Mouse (Mus musculus) heart, adult 9 months (tissue): ENCODE data around the gene Cox14.

ENCODE experiments used
- DNase-seq, 2 experiments: peaks; one replicate each; pipeline ENCODE4 v3.0.0; 2022; ENCODE audit warnings: low spot score in 2 of 2

The Cox14 gene

DNA sequence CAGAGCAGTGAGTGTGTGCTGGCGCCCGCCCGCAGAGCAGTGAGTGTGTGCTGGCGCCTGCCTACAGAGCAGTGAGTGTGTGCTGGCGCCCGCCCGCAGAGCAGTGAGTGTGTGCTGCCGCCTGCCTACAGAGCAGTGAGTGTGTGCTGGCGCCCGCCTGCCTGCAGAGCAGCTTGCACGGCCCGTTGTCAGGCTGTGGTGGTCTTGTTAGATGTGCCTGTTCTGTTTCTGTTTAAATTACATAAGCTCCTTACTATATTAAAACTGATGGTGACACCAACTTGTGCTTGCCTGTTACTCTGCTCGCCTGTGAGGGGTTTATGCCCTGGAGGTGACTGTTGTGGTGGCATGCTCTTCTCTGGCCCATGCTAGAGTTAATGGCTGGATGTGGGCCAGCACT lies 17.2 kb upstream of the Cox14 start:
- no peak for DNase-seq

DNA sequence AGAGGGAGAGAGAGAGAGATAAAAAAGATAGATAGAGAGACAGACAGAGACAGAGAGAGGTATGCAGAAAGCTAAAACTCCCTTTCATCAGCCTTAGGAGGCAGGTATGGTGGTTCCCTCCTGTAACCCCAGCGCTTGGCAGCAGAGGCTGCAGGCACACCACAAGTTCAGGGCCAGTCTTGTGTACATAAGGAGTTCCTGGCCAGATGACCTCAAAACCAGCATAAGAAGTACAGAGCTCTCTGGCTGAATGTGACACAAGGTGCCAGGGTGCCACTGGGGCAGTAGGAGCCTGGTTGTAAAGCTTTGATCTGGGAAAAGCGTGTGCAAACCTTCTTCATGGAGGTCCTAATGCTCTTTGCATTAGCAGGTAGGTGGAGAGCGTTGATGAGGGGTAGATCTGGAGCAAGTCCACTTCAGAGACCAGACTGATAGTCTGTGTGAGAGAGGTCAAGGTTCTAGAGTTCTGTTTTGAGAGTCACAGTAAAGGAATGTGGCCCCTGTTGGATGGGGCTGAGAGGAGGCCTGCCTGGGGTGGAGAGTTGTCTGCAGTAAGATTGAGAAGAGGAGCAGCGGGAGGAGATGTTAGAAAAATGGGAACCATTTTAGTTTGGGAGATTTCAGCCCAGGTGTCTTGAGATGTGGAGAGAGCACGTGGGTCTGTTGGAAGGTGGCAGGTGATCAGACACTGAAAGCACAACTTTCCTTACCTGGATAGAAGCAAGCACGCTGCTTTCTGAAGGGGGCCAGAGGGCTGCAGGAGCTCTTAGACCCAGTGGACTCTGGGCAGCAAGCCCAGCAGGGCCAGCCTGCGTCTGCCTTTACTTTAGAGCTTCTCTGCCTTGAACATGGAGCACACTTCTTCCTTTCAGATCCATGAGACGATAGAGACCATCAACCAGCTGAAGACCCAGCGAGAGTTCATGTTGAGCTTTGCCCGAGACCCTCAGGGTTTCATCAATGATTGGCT lies 14.9 kb upstream of the Cox14 start:
- no peak for DNase-seq

DNA sequence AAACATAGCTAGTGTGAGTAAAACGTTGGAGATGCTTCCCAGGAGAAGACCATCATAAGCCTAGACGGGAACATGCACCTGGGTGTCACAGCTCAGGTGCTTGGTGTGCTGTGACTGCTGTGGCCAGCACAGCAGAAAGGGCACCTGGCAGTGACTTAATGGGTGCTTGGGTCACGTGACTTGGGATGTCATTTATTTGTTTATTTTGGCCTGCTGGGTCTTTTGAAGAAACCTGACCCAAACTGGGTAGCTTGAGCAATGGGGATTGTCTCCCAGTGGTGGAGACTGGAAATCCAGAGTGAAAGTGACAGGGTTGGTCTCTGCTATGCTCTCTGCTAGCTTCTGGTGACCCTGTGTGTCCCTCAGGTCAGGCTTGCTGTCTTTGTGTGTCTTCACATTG lies 13.9 kb upstream of the Cox14 start:
- DNase-seq = no peak

DNA sequence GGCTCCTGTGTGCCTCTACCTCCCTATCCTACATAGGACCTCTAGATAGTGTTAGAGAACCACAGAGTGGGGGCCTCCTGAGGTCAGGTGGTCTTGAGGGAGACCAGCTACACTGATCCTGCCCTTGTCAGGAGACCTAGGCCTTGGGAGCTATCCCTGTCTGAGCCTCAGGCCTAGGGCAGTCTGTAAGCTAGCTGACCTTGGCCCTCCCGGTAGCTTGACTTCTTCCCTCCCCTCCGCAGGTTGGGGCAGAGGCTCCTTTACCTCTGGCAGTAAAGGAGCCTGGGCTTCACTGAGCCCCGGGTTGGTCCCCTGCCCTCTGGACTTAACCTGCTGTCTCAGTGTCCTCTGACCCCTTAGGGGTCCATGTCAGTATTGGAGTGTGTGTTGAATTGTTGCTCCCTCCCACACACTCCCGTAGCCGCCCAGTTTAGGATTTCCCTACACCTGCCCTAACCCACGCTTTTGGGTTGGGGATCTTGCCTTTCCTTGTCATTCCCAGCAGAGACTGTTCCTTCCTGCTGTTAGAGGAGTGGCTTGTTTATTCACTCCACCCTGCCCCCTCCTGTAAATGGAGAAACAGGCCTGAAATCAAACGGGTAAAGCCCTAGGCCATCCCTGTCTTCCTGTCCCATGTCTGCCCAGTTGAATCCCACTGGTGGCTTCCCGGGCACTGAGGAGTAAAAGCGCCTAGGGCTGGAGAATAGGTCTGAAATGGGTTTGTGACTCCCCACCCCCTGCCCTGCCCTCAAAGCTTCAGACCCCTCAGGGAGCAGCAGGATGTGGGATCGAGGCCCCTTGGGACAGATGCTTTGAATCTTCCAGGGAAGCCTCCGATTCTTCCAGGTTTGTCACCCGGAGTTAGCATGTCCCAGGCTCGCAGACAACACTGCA lies 12.5 kb upstream of the Cox14 start:
- DNase-seq = no peak

DNA sequence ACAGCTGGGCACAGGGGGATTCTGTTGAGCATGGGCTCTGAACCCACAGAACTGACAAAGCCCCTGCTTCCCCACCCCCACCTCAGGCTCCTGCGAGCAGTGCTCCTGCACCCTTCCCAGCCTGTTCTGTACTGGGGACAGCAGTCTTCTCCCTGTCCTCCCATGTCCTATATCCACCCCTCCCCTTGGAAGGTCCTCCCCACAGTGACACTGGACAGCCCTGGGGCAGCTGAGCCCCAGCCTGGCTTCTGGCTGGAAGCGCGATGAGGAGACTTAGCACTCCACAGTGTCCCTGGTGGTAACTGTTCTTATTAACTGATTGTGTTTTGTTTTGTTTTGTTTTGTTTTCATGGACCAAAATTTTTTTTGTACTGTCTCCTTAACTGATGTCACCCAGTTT lies 11.8 kb upstream of the Cox14 start:
- no peak for DNase-seq

DNA sequence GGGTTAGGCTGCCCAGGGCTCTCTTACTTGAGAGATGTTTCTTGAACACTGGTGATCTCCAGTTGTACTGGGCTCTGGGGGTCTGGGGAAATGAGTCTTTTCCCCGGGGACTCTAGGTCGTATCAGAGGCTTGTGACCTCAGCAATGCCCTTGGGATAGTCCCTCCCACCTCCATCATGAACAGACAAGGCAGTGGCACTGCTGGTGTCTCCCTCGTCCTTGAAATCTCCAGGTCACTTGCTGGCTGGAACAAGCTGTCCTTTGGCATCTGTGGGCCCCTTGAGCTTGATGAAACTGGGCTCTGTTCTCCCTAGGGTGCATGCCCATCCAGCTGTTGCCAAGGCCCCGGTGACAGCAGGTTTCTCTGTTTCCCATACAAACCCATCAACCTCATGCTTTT lies 11.2 kb upstream of the Cox14 start:
- DNase-seq = no peak

DNA sequence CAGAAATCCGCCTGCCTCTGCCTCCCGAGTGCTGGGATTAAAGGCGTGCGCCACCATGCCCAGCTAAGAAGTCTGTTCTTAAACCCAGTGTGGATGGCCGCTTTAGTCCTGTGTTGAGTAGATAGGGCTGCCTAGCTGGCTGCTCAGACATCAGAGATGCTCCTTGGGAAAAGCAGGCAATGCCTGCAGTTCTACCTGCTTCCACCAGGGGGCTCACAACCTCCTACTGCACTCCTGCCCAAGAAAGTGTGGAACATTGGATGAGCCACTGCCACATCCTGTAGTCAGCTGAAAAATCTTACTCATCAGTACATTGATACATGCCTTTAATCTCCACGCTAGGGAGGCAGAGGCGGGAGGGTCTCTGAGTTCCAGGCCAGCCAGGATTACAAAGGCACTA lies 10.6 kb upstream of the Cox14 start:
- DNase-seq = peak; percentile 68 to 80

DNA sequence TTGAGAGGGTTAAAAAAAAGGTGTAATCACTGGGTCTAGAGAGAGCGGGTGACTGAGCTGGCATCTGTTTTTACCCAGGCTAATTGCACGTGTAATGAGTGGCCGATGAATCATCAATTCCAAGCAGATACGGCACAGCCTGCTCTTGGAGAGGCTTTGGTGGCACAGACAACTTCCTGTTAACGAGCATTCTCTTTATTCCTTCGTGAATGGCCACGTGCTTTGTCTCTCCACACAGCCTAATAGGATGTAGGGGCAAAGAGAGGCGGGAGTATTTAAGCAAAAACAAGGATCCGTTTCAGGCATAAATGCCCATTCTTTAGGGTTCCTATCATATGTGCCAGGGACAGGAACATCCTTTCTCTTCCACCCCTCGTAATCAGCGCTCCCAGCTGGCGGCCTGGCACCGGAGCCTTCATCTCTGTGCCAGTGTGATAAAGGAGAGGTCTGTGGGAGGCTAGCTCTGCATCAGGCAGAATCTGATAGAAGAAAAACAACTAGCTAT lies 10.0 kb upstream of the Cox14 start:
- DNase-seq = no peak

DNA sequence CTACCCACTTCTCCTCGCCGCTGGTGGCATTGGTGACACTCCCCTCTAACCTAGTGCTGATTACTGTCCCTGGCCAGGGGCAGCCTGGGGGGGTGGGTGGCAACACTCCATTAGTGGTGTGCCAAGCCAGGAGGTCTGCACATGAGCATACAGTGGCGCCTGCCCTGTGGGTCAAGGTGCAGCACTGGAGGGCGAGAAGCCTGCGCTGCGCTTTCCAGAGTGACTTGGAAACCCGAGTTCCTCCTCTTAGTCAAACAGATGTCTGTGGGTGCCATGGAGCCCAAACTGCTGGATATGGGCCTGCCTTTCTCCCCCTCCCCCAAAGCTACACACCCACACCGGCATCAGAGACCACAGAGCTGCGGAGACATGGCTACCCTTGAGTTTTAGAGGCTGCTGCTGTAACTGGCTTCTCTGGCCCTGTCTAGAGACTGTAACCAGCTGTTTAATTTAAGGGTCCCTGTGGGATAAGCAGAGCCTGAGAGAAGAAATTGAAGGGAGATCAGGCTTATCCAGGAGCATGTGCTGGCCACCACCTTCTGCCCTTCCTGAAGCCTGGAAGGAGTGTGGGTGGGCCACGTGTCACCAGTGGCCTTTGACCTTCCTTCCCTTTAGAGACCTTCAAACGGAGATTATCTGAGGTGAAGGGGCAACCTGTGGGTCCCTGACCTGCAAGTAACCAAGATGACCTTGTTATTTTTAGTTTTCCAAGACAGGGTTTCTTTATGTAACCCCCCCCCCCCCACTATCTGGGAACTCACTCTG lies 9.3 kb upstream of the Cox14 start:
- DNase-seq = peak in 1 of 2 experiments; percentile 11

DNA sequence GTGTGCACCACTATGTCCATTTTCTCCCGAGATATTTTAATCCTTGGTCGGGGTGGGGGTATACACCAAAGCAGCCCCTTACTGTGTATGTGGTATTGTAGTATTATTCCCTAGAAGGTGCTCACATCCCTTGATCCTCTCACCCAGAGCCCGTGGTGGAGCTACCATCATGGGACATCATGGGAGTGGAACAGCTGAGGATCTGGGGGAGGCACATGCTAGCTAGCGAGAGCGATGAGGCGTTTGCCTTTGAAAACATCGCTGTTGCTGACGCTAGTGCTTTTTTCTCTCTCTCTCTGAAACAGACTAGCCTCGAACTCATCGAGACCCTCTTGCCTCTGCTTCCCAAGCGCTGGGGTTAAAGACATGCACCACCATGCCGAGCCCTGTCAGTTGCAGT lies 8.6 kb upstream of the Cox14 start:
- DNase-seq = no peak

DNA sequence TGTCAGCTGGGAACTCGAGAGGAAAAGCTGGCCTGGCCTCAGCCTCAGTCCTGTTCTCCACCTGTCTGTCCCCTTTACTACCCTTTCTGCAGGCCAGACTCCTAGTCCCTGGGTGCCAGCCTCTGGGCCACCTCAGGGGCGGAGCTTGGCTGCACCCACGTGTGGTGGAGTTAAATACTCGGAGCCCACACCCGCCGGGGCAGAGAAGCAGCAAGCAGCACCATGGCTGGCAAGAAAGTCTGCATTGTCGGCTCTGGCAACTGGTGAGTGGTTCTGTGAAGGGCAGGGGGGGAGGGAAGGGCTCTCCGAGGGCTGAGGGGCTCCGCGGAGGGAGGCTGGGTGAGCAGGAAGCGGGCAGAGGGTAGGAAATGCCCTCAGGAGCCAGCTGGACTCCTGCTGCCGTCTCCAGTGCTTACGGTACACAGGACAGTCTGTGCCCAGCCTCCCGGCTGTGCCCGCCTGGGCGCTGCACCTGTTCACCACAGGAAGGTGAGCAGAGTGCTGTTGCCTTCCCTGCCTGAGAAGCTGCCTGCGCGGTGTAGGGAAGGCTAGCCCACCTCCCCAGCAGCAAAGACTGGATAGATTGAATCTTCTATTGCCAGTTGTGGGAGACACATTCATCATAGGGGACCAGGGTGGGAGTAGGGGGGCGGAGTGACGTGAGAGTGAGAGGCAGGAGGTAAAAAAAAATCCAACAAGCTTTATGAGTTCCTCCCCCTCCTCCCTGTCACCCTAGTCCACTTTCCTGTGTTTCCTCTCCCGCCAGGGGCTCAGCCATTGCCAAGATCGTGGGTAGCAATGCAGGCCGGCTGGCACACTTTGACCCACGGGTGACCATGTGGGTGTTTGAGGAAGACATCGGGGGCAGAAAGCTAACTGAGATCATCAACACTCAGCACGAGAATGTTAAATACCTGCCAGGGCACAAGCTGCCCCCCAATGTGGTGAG lies 7.8 kb upstream of the Cox14 start, which contains the start of gene Gpd1:
Gene Gpd1, plus strand, starts transcription at position 130 of the 949 bp plus-strand sequence.
- DNase-seq = peak in 1 of 2 experiments; percentile 57

DNA sequence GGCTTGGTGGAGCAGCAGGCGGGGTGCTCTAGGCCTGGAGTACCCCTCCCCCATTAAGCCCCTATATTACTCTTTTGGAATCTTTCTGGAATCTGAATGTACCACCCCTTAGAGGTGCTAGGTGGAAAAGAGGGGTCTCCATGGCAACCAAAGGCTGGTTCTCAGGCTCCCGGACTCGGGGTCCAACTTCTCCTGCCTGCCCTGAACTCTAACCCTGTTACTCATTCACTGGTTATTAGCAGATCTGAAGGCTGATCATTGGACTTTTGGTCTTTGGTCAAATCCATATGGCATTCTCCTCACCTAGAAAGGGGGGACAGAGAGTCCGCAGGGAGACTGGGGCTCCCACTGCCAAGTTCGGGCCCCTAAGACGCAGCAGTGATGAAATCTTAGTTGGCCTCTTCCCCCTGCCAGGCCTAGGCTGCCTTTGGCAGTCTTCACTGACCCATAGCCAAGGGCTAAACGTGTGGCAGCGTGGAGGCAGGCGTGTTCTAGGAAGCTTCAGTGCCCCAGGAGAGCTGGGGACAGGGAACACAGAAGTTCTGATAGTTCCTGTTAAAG lies 6.9 kb upstream of the Cox14 start:
- peak in 1 of 2 experiments; percentile 22 for DNase-seq

DNA sequence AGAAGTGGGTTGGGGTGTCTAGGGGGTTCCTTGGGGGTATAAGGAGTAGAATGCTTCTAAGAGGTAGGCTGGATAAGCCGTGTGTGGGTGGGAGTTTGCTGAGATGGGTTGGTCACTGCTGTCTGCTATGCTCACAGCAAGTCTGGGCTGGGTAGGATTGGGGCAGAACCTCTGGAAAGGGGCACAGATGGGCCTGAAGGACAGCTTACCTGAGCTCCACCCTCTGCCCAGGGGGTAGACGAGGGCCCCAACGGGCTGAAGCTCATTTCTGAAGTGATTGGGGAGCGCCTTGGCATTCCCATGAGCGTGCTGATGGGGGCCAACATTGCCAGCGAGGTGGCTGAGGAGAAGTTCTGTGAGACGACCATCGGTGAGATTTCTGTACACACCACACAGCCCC lies 5.6 kb upstream of the Cox14 start:
- DNase-seq = no peak

DNA sequence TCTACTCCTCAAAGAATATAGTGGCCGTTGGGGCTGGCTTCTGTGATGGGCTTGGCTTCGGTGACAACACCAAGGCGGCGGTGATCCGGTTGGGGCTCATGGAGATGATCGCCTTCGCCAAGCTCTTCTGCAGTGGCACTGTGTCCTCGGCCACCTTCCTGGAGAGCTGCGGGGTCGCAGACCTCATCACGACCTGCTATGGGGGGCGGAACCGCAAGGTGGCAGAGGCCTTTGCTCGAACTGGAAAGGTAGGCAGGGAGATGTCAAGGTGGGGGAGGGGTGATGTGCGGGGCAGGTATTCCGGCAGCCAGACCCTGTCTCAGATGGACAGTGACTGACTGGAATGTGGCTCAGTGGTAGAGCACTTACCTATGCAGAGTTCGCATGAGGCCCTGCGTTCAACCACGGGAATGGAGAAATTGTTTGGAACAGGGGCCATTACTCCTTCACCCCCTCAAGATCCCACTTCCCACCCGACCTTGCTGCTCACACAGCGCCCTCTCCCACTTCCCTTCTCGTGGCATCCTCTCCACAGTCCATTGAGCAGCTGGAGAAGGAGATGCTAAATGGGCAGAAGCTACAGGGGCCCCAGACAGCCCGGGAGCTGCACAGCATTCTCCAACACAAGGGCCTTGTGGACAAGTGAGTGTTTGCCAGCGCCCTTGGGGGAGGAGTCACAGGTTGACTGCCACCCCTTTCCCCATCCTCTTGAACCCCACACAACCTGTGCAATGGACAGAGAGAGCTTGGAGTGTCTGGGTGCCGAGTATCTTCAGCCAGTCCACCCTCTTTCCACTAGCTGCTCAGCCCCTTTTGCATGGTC lies 3.3 kb upstream of the Cox14 start:
- no peak for DNase-seq

DNA sequence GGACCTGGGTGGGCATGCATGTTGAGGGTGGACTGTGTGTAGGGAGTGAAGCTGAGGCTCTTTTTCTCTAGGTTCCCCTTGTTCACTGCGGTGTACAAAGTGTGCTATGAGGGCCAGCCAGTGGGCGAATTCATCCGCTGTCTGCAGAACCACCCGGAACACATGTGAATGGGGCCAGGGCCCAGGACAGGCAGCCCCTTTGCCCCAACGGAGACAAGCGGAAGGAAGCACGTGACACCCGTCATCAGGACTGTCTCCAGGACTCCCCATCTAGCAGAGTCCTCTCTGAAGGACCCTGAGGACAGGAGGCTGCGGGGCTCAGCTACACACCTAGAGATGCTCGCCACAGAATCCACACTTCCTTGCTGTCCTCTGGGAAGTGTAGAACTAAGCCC lies 2.3 kb upstream of the Cox14 start:
- no peak for DNase-seq

DNA sequence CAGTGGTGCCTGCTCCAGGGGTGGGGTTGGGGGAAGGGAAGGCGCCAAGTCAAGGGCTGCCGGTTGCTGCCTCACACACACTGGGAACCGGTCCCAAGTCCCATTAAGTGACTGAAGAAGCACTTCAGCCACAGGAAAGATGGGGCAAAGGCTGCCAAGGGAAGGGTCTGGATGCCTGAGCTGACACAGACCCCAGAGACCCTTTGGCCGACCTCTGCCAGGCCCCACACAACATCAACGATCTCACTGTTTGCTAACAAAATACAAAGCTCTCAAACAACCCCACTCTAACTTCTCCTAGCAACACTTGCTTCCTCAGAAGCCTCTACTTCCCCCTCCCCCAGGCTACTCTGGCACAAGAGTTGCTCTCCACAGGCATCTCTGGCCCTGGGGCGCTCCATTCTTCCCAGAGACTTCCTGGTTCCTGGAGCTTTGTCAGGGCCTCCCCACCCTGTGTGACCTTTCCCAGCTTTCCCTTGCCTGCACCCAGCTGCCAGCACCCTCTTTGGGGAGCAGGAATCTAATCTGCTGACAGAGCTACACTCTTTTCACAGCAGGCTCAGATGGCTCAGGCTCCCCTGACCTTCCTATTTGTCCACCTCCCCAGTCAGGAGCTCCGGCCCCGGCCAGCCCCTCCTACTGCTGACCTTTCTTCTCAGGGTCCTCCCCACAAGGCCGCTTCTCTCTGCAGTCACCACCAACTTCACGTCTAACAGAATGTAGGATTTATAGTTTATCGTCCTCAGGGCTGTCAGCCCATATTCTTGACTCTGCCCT lies 1.7 kb upstream of the Cox14 start:
- peak; percentile 86 to 87 for DNase-seq

DNA sequence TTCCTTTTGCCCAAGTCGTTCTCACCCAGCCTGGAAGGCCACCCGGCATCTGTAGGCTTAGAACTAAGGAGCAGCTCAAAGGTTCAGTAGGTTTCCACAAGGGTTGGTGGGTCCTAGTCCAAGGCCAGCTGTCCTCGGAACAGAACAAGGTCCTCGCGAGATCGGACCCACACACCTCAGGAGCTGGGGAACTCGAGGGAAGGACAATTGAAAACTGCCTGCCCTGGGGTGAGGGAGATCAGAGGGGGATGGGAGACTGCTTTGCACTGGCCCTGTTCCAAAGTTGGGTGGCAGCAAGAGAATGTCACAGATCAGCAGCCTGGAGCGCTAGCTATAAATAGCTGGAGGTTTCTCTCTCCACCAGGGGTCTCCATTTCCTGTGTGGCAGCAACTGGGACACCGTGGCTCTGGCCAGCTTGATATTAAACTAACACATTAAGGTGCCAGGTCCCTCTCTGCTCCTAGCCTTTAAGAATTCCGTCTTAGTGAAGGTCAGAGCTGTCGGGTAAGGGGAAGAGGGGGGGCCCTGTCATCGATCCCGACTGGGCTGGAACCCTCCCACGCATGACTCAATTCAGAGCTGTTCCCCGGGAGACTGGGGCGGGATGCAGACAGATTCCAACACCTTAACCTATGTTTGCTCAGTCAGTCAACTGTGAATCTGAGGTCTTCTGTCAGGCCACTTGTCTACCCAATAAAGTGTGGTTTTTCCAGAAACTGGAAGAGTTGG lies 961 bp upstream of the Cox14 start:
- peak; percentile 77 to 86 for DNase-seq

DNA sequence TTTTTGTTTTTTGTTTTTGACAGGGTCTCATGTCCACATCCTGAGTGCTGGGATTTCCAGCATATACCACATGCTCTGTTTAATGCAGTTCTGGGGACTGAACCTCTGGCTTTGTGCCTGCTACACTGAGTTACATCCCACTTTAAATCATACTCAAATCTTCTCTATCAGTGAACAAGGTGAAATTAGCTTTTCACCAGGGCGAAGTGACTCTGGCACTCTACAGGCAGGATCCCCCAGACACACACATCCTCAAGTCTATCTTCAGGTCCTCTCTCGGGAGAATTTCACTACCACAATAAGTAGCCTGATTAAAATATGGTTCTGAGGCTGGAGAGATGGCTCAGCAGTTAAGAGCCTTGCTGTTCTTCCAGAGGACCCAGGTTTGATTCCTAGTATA lies 1.1 kb downstream of the Cox14 start:
- DNase-seq = no peak
